Mouse (Mus musculus): ENCODE measurements around the gene Scarb1.

Scarb1 gene

DNA sequence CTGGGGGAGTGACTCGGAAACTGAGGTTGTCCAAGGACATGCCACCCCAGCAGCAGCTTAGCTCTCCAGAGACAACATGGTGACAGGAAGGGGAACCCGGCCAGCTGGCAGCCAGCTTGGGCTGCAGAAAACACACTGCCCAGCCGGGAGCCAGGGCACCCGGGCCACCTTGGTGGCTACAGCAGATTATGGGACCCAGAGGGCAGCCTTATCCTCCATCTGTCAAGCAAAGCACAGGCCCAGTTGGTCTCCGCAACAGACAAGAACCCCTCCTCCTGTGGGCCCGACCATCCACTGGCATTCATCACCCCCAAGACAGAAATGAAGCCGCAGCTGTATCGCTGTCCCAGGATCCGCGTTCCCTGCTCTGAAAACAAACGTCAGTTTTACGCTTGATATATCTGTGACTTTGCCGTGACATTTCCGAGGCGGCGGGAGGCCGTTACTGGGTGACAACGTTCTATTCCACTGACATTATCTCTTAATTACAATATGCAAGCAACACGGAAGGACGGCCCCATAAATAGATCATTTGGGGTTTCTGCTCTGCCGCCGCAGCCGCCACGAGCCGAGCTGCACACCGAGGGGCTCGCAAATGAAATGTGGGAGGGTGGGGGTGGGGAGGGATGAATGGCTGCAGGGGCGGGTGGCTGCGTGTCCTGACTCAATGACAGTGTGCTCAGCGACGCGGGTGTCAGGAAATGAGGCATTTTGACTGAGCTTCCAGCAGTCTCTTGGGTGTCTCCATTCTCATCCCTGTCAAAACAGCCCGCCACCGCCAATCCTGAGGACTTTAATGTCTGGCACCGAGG, 73.5 kb downstream of the Scarb1 start:
- DNase-seq = no peak

DNA sequence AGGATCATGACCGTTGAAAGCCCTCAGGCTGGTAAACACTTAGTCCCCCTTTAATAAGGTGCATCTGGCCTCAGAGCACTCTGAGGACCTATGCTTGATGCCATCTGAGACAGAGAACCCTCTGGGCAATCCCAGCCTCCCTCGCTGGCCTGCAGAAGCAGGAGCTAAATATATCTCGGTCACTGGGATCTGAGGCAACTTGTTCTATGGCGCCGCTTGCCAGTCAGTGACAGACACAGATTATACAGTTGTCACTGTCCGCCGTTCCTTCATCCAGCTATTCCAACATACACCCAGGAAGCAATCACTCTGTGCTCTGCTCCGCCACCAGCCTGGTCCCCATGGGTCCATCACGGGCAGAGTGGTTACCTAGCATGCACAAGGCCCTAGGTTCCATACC, 74.8 kb downstream of the Scarb1 start:
- DNase-seq = no peak

GRCm38 (mm10) chr5:125264700-125265099, 76.2 kb downstream of the Scarb1 start:
- no peak for DNase-seq

- DNase-seq = no peak
These were observed 78.3 kb downstream of the Scarb1 start for GRCm38 (mm10) chr5:125262578-125262977.

- no peak for DNase-seq
These were observed 87.0 kb downstream of the Scarb1 start for GRCm38 (mm10) chr5:125253917-125254316.

DNA sequence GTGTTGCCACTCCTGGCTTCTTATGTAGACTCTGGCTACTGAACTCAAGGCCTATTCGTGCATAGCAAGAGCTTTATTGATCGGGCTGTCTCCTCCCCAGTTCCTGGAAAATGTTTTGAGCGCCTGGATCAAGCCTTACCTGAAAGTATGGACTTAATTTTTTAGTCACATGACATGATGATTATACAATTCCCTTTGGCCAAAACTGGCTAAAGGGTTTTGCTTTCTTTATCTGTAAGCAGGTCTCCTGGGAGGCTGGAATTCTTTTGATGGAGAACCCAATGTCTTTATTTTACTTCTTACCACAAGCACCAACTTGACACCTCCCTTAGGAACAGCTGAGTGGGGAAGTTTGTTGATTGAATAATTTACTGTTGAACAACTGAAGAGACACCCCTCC, 87.4 kb downstream of the Scarb1 start:
- no peak for DNase-seq

DNA sequence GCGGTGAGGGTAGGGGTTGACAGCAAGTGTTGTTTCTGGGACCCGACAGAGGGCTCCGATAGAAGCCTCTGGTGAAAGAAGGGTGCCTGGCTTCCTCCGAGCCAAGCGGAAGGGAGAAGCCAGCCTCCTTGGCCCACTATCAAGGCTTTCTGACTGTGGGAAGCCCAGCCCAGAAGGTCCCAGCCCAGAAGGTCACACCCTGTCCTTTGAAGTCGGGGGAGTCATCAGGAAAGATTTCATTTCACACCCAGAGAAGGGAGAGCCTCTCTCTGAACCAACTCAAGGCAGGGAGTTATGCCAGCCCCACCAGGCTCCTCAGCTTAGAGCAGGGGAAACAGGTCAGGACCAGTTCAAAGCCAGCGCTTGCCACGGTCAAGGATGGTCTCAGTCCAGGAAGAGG, 88.2 kb downstream of the Scarb1 start:
- DNase-seq = no peak

- DNase-seq = no peak
These were observed 88.8 kb downstream of the Scarb1 start for GRCm38 (mm10) chr5:125251885-125252615.

- no peak for DNase-seq
These were observed 91.7 kb downstream of the Scarb1 start for GRCm38 (mm10) chr5:125249187-125249586.

DNA sequence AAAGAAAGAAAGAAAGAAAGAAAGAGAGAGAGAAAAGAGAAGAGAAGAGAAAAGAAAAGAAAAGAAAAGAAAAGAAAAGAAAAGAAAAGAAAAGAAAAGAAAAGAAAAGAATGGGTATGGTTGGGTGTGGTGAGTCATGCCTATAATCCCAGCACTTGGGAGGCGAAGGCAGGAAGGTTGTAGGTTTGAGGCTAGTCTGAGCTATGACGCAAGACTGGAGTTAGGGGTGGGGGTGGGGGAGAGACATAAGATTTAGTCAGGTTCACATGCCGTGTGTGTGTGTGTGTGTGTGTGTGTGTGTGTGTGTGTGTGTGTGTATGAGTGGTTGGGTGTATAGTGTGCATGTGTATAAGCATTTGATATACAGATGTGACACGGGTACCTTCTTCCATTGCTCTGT, 94.2 kb downstream of the Scarb1 start:
- DNase-seq = no peak

DNA sequence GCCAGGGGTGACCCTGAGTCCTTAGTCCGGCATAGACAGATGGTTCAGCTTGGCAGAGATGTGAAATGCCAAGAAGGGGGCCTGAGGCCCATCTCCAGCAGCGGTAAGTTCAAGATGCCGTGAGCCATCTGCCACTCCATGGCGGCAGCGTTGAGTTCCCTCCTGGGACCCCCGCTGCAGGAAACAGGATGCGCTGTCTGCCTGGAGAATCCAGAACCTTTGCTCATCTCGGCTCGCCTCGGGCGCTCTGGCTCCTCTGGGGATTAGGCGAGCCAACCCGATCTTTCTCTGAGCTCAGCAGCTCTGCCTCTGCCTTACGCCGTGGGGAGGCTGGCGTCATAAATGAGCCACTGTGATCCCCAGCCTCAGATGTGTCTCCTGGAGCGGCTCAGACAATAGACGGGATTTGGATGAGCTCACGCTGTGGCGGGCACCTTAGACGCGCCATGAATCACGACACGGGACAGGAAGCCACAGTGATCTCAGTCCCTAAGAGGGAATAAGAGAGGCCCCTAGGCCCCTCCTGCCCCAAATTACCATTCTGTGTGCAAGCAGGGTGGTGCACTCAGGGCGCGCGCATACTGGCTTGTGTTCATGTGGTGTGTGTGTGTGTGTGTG, 95.3 kb downstream of the Scarb1 start:
- DNase-seq = peak; percentile 43

- no peak for DNase-seq
These were observed 95.9 kb downstream of the Scarb1 start for GRCm38 (mm10) chr5:125244825-125245533.

- DNase-seq = peak in 1 of 2 experiments; percentile 26
These were observed 97.0 kb downstream of the Scarb1 start for GRCm38 (mm10) chr5:125243928-125244327.

DNA sequence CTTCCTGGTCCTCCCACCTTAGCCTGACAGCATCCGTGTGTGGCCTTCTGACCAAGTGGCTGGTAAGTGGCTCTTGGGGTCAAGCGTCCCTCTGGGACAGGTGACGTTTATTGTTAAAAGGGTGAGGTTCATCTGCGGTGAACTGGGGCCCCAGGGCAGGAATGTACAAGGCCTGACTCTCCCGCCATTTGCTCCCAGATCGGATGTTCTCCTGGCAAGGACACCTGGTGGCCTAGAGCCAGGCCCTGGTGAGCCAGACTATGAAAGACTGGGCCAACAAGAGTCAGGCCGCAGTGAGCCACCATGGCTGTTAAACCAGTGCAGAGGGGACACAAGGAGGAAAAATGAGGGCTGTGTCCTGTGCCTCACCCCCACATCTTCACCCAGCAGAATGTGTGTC, 98.8 kb downstream of the Scarb1 start:
- no peak for DNase-seq

DNA sequence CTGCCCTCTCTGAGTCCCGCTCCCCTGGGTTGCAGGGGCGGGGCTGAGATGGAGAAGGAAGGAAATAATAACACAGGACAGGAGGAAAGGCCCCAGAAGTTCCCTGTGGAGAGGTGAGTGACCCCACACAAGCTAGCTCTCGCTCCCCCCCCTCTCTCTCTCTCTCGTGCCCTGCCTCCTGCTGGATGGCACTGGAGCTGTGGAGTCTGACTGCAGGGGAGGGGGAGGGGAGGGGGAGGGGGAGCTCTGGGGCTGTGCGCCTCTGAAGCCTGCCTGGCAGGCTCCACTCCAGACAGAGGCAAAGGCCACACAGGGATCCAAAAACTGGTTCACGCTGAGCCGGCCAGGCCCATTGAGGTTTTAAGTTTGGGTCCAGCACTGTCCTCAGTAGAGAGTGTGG, 99.3 kb downstream of the Scarb1 start:
- no peak for DNase-seq

GRCm38 (mm10) chr5:125240124-125240781, 100.6 kb downstream of the Scarb1 start:
- no peak for DNase-seq

- no peak for DNase-seq
These were observed 105.0 kb downstream of the Scarb1 start for GRCm38 (mm10) chr5:125235874-125236273.

DNA sequence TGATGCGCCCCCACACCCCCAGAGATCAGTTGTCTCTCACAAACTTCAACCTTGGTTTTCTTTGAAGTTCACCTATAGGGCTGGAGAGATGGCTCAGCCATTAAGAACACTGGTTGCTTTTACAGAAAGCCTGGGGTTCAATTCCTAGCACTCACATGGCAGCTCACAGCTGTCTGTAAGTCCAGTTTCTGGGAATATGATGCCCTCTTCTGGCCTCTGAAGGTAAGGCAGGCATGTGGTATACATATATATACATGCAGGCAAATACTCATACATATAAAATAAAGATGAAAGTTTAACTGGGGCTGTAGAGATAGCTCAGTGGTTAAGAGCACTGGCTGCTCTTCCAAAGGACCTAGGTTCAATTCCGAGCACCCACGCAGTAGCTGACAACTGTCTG, 105.5 kb downstream of the Scarb1 start:
- peak in 1 of 2 experiments; percentile 17 for DNase-seq

DNA sequence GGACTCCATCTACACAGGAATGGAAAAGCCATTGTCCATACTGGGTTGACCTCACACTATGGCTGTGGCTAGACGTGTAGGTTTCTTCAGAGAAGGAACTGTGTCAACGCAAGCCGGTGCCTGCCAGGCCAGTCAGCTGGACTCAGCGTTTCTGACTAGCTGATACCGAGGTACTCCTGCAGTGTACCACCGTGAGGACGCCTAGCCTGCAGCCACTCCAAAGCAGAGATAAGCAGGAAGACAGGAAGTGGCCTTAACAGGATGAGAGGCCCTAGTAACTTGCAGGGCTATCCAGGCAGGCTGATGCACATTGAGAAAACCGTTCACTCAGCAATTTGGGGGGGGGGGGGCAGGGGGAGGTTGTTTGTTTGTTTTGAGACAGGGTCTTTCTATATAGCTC, 106.5 kb downstream of the Scarb1 start:
- no peak for DNase-seq

- DNase-seq = no peak
These were observed 107.4 kb downstream of the Scarb1 start for GRCm38 (mm10) chr5:125233478-125233877.

DNA sequence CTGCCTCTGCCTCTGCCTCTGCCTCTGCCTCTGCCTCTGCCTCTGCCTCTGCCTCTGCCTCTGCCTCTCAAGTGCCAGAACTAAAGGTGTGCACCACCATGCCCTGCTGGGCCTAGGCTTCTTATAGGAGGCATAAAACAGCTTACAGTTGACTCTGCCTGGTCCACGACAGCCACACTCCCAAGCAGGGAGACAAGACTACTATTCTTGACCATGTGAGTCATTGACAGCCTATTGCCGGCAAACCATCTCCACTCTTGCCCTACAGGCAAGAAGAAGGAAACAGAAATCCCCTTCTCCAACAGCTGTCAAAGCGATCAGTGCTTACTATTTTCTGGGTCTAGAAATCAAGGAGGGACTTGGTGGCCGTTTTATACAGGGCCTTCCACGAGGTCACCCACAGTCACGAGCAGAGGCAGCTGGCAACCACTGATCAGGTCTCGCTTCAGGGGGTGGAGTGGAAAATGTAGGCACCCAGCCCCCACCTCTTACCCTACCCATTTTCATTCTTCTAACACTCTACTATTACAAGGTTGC, 108.4 kb downstream of the Scarb1 start:
- DNase-seq = no peak

DNA sequence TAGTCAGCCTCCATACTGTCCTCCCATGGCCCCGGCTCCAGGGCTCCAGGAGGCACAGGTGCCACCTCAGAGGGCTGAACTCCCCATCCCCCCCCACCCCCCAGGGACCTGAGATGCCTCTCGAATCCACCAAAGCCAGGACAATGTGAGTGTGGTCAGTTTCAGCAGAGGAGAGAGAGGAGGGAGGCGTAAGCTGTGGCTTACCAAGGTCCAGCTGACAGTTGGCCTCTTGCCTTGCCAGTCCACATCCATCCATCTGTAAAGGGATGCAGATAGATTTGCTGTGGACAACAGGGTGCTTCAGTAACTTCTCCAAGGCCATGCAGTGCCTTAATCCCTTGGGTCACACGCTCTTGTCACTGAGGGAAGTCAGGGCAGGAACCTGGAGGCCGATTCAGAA, 110.4 kb downstream of the Scarb1 start:
- no peak for DNase-seq
